Mouse (Mus musculus) liver, adult 2 months (tissue): ENCODE measurements around the gene Ttc21a. TPM values are rescaled to one million over a fixed set of nuclear protein-coding genes. Genes with fewer than 3 reads are reported as not detected.

Experiments used
- DNase-seq: peaks from one replicate; pipeline ENCODE4 v3.0.0-alpha.2; 2011; ENCODE audit warnings: low read depth, low spot score; ENCODE audit errors: extremely low read depth
- H3K27ac ChIP-seq: fragments of 200-500 bp; replicated peaks from 2 replicates; pipeline ENCODE4 v1.5.1; 2012; ENCODE audit warnings: low read depth, mild to moderate bottlenecking, control low read depth, inconsistent platforms, low read length; ENCODE audit not compliant: insufficient read depth
- H3K27me3 ChIP-seq: fragments of 200-500 bp; 2 replicates; pipeline ENCODE4 v1.6.1; 2012; ENCODE audit warnings: mild to moderate bottlenecking, moderate library complexity, low read length, inconsistent platforms; ENCODE audit not compliant: control insufficient read depth, insufficient read depth
- H3K36me3 ChIP-seq: fragments of 200-500 bp; 2 replicates; pipeline ENCODE4 v1.6.1; 2012; ENCODE audit warnings: low read length, inconsistent platforms; ENCODE audit not compliant: control insufficient read depth, insufficient read depth
- H3K4me1 ChIP-seq: fragments of 200-500 bp; 2 replicates; pipeline ENCODE4 v1.6.1; 2011; ENCODE audit warnings: low read length; ENCODE audit not compliant: control insufficient read depth, insufficient read depth
- H3K4me3 ChIP-seq: fragments of 200-500 bp; 2 replicates; pipeline ENCODE4 v1.5.1; 2011; ENCODE audit warnings: low read depth, mild to moderate bottlenecking, control low read depth, low read length, moderate library complexity; ENCODE audit not compliant: insufficient read depth
- H3K79me2 ChIP-seq: fragments of 200-500 bp; 2 replicates; pipeline ENCODE4 v1.6.1; 2012; ENCODE audit warnings: inconsistent platforms, mild to moderate bottlenecking, low read length, moderate library complexity; ENCODE audit not compliant: control insufficient read depth, insufficient read depth
- H3K9ac ChIP-seq: fragments of 200-500 bp; 2 replicates; pipeline ENCODE4 v1.6.1; 2012; ENCODE audit warnings: low read depth, mild to moderate bottlenecking, control low read depth, inconsistent platforms, low read length
- CTCF ChIP-seq: fragments of 200-500 bp; IDR thresholded peaks from 2 replicates; pipeline ENCODE4 v1.5.1; 2011; ENCODE audit warnings: low read depth, low read length, control low read depth
- POLR2A ChIP-seq: fragments of 200-500 bp; IDR thresholded peaks from 2 replicates; pipeline ENCODE4 v1.6.1; 2011; ENCODE audit warnings: low read length, control low read depth; ENCODE audit not compliant: insufficient read depth; ENCODE audit errors: extremely low read depth
- WGBS: fragments of 180-500 bp; shearing (Covaris S2); methylation state at CpG from one replicate; pipeline ENCODE4 v1.1.7; 2018; 5-methylcytosine and 5-hydroxymethylcytosine counted together
- polyA plus RNA-seq: library from polyadenylated mRNA; depleted of rRNA; stranded (reverse); fragments of >200 nt; gene quantifications from 2 replicates; pipeline ENCODE4 v1.2.3, GENCODE M21; 2012
- total RNA-seq: library from RNA; depleted of rRNA; stranded (reverse); fragments of >200 nt; gene quantifications from 2 replicates; pipeline ENCODE4 v1.2.3, GENCODE M21; 2014

The Ttc21a gene
- total and polyA plus RNA-seq, 2 experiments = not detected

- no peak overlapping the region for H3K4me3 ChIP-seq
- H3K36me3 ChIP-seq = no peaks in the 10 kb centered on the region
- no peaks in the 10 kb centered on the region for H3K4me1 ChIP-seq
- H3K79me2 ChIP-seq = no peaks in the 10 kb centered on the region
- DNase-seq = no peak
- no peak overlapping the region for H3K9ac ChIP-seq
- H3K27ac ChIP-seq = no peak overlapping the region
- no peaks in the 10 kb centered on the region for H3K27me3 ChIP-seq
- WGBS = 70% methylated on average over 10 of the region's 10 CpGs
- TF ChIP-seq CTCF (no peak), POLR2A (no peak)
Observed at GRCm38 (mm10) chr9:119993092-119993844, 55.9 kb downstream of the Ttc21a start.

- no peak overlapping the region for H3K4me3 ChIP-seq
- no peaks in the 10 kb centered on the region for H3K27me3 ChIP-seq
- DNase-seq = no peak
- H3K27ac ChIP-seq = no peak overlapping the region
- H3K36me3 ChIP-seq = no peaks in the 10 kb centered on the region
- H3K4me1 ChIP-seq = 0 out of 2 replicates have a peak, but pooled peaks cover 5% of the 10 kb centered on the region
- TF ChIP-seq POLR2A (no peak), CTCF (no peak)
- WGBS = 75% methylated on average over 7 of the region's 7 CpGs
- no peaks in the 10 kb centered on the region for H3K79me2 ChIP-seq
- no peak overlapping the region for H3K9ac ChIP-seq
Observed at GRCm38 (mm10) chr9:119994207-119994606, 56.8 kb downstream of the Ttc21a start.

GRCm38 (mm10) chr9:119996080-119996479 is 58.7 kb downstream of the Ttc21a start:
- no peak overlapping the region for H3K27ac ChIP-seq
- no peak for DNase-seq
- 85% methylated on average over 4 of the region's 4 CpGs for WGBS
- no peaks in the 10 kb centered on the region for H3K36me3 ChIP-seq
- H3K4me3 ChIP-seq = no peak overlapping the region
- H3K4me1 ChIP-seq = peaks cover 10% of the 10 kb centered on the region; the same call in 1 of the 2 replicates
- no peak overlapping the region for H3K9ac ChIP-seq
- no peak for TF ChIP-seq CTCF
- H3K79me2 ChIP-seq = no peaks in the 10 kb centered on the region
- no peaks in the 10 kb centered on the region for H3K27me3 ChIP-seq

- Histone ChIP-seq H3K27ac (no peak overlapping the region), H3K9ac (no peak overlapping the region), H3K4me3 (no peak overlapping the region), H3K4me1 (peaks cover 16% of the 10 kb centered on the region), H3K27me3 (no peaks in the 10 kb centered on the region), H3K36me3 (no peaks in the 10 kb centered on the region), H3K79me2 (no peaks in the 10 kb centered on the region)
- 62% methylated on average over 1 of the region's 1 CpGs for WGBS
- DNase-seq = no peak
- no peak for TF ChIP-seq POLR2A
- no peak for TF ChIP-seq CTCF
Observed at GRCm38 (mm10) chr9:119998776-119999175, 61.4 kb downstream of the Ttc21a start.

- Histone ChIP-seq H3K4me3 (no peak overlapping the region), H3K27ac (no peak overlapping the region), H3K4me1 (peaks cover 16% of the 10 kb centered on the region), H3K9ac (no peak overlapping the region), H3K79me2 (no peaks in the 10 kb centered on the region), H3K36me3 (no peaks in the 10 kb centered on the region), H3K27me3 (no peaks in the 10 kb centered on the region)
- WGBS = 57% methylated on average over 6 of the region's 6 CpGs
- TF ChIP-seq CTCF (no peak), POLR2A (no peak)
- no peak for DNase-seq
Observed at GRCm38 (mm10) chr9:119999636-120000035, 62.2 kb downstream of the Ttc21a start.

GRCm38 (mm10) chr9:120000761-120001160 is 63.4 kb downstream of the Ttc21a start:
- WGBS = 46% methylated on average over 5 of the region's 5 CpGs
- H3K4me1 ChIP-seq = peaks cover 16% of the 10 kb centered on the region
- peak; percentile 47 for DNase-seq
- H3K27me3 ChIP-seq = no peaks in the 10 kb centered on the region
- H3K9ac ChIP-seq = no peak overlapping the region
- H3K79me2 ChIP-seq = no peaks in the 10 kb centered on the region
- TF ChIP-seq CTCF (no peak), POLR2A (no peak)
- no peaks in the 10 kb centered on the region for H3K36me3 ChIP-seq
- H3K4me3 ChIP-seq = no peak overlapping the region
- 0 out of 2 replicates have a peak overlapping the region, but pooled peaks have one; percentile 1 for H3K27ac ChIP-seq
